Mouse (Mus musculus): ENCODE measurements around the gene Gm3727. TPM values are rescaled to one million over a fixed set of nuclear protein-coding genes. Genes with fewer than 3 reads are reported as not detected.

Gene Gm3727
- not detected for polyA plus RNA-seq (2015; fragmentation: Illumina TruSeq; extraction: RNeasy Lipid Tissue Mini Kit (QIAGEN cat#74804); ENCODE audit: insufficient read depth, low replicate concordance)

GRCm38 (mm10) chr14:7264614-7265013, at the start of gene Gm3727:
Gm3727 (minus strand) TSS chr14:7264714.

Other genes with a start within 250 kb of the Gm3727 start
- gene Gm10406, start 237.3 kb downstream of the Gm3727 start, polyA plus RNA-seq (2015; fragmentation: Illumina TruSeq; extraction: RNeasy Lipid Tissue Mini Kit (QIAGEN cat#74804); ENCODE audit: insufficient read depth, low replicate concordance) = 0.19 TPM
- gene Gm3685, start 219.7 kb downstream of the Gm3727 start, polyA plus RNA-seq (2015; fragmentation: Illumina TruSeq; extraction: RNeasy Lipid Tissue Mini Kit (QIAGEN cat#74804); ENCODE audit: insufficient read depth, low replicate concordance) = not detected
- 0.94 TPM for gene Gm3696, start 164.1 kb downstream of the Gm3727 start, polyA plus RNA-seq (2015; fragmentation: Illumina TruSeq; extraction: RNeasy Lipid Tissue Mini Kit (QIAGEN cat#74804); ENCODE audit: insufficient read depth, low replicate concordance)
- not detected for gene Gm6676, start 139.3 kb downstream of the Gm3727 start, polyA plus RNA-seq (2015; fragmentation: Illumina TruSeq; extraction: RNeasy Lipid Tissue Mini Kit (QIAGEN cat#74804); ENCODE audit: insufficient read depth, low replicate concordance)
- 1.7 TPM for gene Gm3512, start 90.2 kb downstream of the Gm3727 start, polyA plus RNA-seq (2015; fragmentation: Illumina TruSeq; extraction: RNeasy Lipid Tissue Mini Kit (QIAGEN cat#74804); ENCODE audit: insufficient read depth, low replicate concordance)
- not detected for gene Gm16434, start 70.2 kb downstream of the Gm3727 start, polyA plus RNA-seq (2015; fragmentation: Illumina TruSeq; extraction: RNeasy Lipid Tissue Mini Kit (QIAGEN cat#74804); ENCODE audit: insufficient read depth, low replicate concordance)
- 1.9 TPM for gene Gm3739, start 50.3 kb upstream of the Gm3727 start, polyA plus RNA-seq (2015; fragmentation: Illumina TruSeq; extraction: RNeasy Lipid Tissue Mini Kit (QIAGEN cat#74804); ENCODE audit: insufficient read depth, low replicate concordance)
- gene Gm5797, start 67.7 kb upstream of the Gm3727 start, polyA plus RNA-seq (2015; fragmentation: Illumina TruSeq; extraction: RNeasy Lipid Tissue Mini Kit (QIAGEN cat#74804); ENCODE audit: insufficient read depth, low replicate concordance) = not detected
- gene Gm8374, start 100.4 kb upstream of the Gm3727 start, polyA plus RNA-seq (2015; fragmentation: Illumina TruSeq; extraction: RNeasy Lipid Tissue Mini Kit (QIAGEN cat#74804); ENCODE audit: insufficient read depth, low replicate concordance) = not detected
- not detected for gene Gm3755, start 186.2 kb upstream of the Gm3727 start, polyA plus RNA-seq (2015; fragmentation: Illumina TruSeq; extraction: RNeasy Lipid Tissue Mini Kit (QIAGEN cat#74804); ENCODE audit: insufficient read depth, low replicate concordance)
- 0.35 TPM for gene Gm3752, start 219.0 kb upstream of the Gm3727 start, polyA plus RNA-seq (2015; fragmentation: Illumina TruSeq; extraction: RNeasy Lipid Tissue Mini Kit (QIAGEN cat#74804); ENCODE audit: insufficient read depth, low replicate concordance)

All from spleen, adult 10 weeks (tissue).